Mouse (Mus musculus): ENCODE measurements at regions not wholly inside any gene's neighbourhood (a gene's known extent, or its start where the extent isn't known, plus 50 kb on each side); places are given as distances from the start of the nearest gene placed in this dataset.

DNA sequence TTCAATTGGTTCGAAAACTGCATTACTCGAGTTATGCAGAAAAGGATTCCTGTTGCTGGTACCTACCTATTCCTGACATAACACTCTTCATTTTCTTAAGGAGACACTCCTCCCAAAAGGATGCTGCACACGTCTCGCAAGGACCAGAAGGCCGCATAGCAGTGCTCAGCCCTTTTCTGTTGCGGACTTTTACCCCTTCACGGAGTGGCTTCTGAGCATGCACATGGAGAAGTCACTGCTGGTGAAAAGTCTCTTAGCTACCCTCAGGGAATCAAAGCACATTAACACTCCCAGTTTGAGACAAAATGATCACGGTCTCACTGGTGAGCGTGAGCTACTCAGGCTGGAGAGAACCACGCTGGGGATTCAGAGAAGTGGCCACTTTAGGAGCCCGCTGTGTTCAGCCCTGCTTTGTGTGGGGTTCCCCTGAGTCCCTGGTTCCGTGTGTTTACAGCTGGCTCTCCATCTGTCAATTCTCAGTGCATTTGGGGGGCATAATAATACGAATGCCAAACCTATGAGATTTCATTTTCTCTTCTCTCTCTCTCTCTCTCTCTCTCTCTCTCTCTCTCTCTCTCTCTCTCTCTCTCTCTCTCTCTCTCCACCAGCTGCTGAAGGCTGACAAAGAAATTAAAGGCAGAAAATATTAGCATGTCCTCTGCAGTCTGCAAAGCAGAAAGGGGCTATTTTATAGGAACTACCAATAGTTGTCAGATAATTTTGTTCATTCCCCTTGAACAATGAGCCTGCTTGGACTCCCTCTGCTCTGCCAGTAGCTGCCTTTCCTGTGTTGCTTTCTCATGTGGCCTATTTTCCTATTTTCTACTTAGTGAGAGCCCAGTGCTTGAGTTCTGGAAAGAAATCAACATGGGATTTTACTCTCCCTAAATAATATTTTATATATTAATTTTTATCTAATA is 160.7 kb downstream of the Basp1 start:
- TF ChIP-seq CTCF (IDR thresholded peaks at IDR 0.05; ENCODE audit: extremely low read depth, insufficient read depth, low read length), result no peak
- no peak for TF ChIP-seq POLR2A (IDR thresholded peaks at IDR 0.05; ENCODE audit: extremely low read depth, insufficient read depth, low read length)
